Mouse (Mus musculus): ENCODE measurements at regions not wholly inside any gene's neighbourhood (a gene's known extent, or its start where the extent isn't known, plus 50 kb on each side); places are given as distances from the start of the nearest gene placed in this dataset.

- TF ChIP-seq CTCF (IDR thresholded peaks at IDR 0.05; ENCODE audit: control insufficient read depth, insufficient read depth, insufficient replicate concordance, low read depth, low read length) (no peak), POLR2A (IDR thresholded peaks at IDR 0.05; ENCODE audit: control insufficient read depth, low read depth, low read length) (no peak)
These were observed 749.5 kb downstream of the Hdgfl1 start for GRCm38 (mm10) chr13:26020491-26020890.
